Mouse (Mus musculus): ENCODE results near the gene Xpo6.

The Xpo6 gene

DNA sequence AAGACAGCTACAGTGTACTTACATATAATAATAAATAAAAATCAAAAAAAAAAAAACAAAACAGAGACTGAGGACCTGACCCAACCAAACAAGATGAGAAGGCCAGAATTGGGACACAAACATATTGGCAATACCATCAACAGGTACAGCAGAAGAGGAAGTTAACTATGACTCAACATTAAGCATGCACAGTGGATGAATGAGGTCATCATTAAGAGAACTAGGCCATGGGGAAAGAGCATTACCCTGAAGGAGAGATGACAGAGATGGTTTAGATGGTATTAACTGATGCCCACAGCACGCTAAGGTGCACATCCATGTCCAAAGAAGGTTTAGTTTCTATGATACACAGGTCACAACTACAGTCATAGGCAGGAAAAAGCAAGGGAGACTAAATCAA lies 6.1 kb downstream of the Xpo6 start:
- in situ Hi-C loops (cut with MboI): no loop called here

DNA sequence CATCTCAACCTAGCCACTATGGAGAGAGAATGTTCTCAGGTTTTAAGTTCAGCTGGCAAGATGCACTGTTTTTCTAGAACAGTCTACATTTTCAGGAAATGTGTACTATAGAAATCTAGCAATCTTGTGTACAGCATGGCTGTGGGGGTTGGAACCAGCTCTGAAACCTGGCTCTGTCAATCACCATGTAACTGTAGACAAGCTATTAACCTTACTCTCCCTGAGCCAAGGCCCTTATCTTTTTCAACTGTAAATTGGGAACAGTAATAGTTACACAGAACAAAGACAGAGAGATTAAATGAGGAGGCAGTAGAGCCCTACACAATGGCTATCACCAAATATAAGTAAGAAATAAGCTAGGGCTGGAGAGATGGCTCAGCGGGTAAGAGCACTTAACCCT lies 8.8 kb downstream of the Xpo6 start:
- in situ Hi-C loops (cut with MboI): no loop called here

DNA sequence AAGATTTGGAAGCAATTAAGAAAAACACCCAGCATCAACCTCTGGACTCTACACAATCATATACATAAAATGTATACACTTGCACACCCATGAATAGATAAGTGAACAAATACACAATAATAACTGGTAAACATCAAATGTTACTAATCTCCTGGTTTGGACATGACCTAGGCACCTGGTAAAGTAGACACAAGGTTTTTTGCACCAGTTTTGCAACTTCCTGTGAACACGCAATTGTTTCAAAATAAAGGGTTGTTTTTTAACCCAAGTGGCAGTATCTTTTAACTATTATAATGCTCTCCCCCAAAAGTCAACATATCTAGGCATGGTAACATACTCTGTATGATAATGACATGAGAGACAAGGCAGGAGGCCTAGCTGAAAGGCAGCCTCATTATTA lies 10.8 kb downstream of the Xpo6 start:
- in situ Hi-C loops (cut with MboI): no loop called here

DNA sequence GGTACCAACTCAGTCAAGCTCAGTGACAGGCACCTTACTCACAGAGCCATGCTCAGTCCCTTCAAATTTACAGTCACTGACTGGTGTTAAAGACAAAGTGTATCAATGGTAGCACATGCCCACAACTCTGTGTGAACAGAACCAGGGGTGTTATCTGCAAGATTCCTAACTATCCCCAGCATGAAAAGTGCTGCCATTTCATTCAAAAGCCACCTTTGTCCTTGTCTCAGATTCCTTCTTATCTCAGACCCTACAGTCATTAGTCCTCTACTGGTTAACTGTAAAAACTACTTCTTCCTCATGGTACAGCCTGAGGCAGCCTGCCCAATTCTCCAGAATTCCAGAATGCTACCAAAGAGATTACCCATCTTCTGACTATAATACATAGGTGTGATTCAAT lies 14.3 kb downstream of the Xpo6 start:
- in situ Hi-C loops (cut with MboI): no loop called here

DNA sequence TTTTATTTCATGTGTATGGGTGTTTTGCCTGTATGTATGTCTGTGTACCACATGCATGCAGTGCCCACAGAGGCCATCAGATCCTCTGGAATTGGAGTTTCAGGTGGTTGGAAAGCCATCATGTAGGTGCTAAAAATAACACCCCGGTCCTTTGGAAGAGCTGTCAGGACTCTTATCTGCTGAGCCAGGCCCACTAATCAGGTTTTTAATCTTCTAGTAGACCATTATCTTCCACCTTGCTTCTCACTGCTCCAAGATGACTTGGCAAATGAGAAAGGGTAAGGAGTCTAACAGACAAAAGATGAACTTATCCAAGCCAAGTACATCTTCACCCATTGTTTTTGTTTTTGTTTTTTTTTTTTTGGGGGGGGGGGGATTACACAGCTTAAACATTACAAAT lies 16.7 kb downstream of the Xpo6 start:
- in situ Hi-C loops (cut with MboI): no loop called here

DNA sequence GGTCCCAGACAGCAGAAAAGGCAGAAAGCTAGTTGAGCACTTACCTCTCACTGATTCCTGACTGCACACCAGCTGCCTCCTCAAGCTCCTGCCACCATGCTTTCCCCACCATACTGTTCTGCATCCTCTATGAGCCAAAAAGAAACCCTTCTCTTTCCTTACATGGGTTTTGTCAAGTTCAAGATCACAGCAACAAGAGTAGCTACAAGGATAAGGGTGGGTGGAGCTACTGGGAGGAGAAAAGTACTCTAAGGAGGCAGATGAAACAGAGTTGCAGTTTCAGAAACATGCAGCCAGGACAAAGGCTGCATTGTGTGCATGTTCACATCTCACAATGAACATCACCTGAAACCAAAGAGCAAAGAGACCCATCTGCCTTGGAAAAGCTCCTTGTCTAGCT lies 18.8 kb downstream of the Xpo6 start:
- in situ Hi-C loops (cut with MboI): no loop called here

DNA sequence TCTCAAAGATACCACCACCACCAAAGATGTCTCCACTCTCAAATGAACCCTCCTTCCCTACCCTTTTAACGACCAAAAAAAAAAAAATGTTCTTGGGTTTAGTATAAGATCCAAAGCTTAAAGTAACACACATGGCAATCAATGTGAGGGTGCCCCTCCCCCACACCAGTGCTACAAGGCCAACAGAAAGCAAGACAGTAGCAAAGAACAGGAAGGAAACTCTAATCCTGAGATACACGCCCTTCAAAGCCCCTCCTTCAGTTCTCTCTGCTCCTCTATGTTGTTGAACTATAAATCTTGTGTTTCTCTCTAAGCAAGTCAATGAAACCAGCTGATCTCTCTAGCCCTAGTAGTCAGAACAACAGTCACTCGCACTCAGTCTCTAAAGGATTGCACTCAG lies 19.3 kb downstream of the Xpo6 start:
- in situ Hi-C loops (cut with MboI): no loop called here

DNA sequence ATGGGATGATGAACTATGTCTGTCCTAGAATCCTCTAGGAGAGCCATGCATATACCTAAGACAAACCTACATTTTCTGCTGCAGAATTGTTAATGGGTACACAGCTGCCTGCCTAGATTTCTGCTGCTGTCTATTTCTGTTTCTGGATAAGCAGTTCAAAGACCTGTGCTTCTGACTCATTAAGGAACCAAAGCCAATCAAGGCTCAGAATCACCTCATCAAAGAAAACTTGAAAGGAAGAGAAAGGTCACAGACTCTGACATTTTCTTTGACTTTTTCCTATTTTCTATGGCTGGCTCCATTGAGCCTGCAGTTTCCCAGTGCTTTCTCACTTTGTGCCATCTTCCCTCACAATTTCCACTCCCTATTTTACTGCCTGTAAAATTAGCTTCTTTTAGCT lies 21.5 kb downstream of the Xpo6 start:
- in situ Hi-C loops (cut with MboI): no loop called here

DNA sequence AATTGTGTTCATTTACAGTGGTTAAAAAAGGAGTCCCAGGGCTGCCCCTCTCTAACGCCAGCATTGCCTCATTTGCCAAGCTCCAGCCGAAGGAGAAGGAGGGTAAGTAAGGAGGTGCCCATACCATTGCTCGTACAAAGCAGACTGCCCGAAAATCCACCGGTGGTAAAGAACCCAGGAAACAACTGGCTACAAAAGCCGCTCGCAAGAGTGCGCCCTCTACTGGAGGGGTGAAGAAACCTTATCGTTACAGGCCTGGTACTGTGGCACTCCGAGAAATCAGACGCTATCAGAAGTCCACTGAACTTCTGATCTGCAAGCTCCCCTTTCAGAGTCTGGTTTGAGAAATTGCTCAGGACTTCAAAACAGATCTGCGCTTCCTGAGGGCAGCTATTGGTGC lies 24.3 kb downstream of the Xpo6 start:
- in situ Hi-C loops (cut with MboI): no loop called here

DNA sequence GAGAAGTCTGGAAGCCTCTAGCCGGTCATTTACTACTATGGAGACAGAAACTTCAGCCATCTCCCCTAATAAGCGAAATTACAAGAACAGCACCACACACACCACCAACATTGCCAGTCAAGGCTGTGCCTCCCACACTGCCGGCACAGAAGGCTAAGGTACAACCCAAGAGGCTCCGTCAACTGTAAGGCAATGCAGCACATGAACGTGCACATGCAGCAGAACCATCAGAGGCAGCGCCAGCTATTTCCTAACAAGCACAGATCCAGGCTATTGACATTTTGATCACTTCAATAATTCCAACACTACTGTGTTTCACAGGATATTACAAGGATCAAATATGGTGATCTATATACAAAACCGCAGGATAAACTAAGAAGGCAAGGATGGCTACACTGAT lies 24.8 kb downstream of the Xpo6 start:
- in situ Hi-C loops (cut with MboI): no loop called here

DNA sequence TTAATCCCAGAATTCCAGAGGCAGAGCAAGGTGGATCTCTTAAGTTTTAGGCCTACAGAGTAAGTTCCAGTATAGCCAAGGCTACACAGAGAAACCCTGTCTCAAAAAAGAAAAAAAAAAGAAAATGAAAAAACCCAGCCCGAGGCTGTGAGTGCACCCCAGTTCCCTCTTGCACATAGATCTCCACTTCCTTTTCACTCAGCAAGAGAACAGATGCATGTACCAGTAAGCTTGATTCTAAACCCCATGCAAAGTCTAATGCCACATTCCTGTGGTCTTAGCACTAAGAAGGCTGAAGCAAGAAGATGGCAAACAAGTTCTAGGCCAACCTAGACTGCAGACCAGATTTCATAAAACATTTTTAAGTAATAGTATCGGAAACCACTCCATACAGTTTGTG lies 25.4 kb downstream of the Xpo6 start:
- in situ Hi-C loops (cut with MboI): no loop called here

DNA sequence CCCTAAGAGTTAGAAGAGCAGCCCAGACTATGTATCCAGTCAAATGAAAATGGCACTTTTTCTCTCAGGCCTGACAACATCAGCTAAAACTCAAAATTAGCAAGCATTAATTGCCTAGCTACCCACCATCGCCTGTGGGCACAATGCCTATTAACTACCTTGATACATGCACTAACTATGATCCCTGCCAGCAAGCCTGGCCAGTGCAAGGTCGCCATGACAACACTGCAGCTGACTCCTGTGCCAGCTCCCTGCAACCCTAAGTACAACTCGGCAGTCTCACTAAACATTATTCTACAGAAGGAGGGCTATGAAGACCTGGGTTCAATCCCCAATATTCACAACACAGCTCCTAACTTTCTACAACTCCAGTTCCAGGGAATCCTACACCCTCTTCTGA lies 28.3 kb downstream of the Xpo6 start:
- in situ Hi-C loops (cut with MboI): no loop called here

DNA sequence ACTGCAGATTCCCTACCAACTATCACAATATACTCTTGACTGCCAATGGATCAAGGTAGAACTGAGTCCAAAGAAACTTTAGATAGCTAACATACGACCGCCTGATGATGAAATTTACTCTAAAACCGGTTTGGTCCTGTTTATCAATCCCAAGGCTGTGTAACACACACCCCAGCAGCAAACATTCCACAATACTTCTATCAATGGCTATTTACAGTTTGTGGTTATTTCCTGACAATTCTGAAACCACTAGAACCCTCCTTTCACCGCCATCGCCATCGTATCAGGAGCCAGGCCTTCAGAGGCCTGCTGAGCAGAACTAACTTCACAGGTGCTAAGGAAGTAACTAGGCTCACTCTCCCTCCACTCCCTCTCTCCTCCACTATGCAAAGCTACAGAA lies 31.7 kb downstream of the Xpo6 start:
- in situ Hi-C loops (cut with MboI): no loop called here

DNA sequence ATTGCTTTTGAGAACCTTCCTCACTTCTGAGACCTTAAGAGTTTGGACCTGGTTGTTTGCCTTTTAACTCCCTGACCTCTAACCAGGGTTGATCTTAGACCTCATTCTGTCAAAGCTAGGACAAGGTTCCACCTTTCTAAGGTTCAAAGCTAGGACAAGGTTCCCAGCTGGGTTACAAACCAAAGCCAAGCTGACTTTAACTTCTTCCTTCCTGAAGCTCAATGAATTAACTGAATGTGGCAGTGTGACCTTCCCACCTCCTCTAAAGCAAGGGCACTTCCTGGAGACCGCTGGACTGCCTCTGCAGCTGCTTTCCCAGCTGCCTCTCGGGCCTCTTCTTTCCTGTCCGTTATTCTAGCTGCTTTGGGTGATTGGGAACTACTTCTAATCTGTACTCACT lies 32.9 kb downstream of the Xpo6 start:
- in situ Hi-C loops (cut with MboI): no loop called here

DNA sequence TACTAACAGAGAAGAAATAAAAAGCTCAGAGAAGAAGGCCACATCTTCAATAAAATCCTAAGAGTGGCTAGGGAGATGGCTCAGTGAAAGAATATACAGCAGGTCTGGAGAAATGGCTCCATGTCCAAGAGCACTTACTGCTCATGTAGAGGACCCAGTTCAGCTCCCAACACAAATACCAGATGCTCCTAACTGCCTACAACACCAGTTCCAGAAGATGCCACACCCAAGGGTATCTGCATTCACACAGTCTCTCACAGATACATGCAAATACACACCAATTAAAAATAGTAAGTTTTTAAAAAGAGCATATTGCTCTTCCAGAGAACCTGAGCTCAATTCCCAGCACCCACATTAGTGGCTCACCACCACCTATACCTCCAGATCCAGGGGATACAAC lies 33.7 kb downstream of the Xpo6 start:
- in situ Hi-C loops (cut with MboI): no loop called here

DNA sequence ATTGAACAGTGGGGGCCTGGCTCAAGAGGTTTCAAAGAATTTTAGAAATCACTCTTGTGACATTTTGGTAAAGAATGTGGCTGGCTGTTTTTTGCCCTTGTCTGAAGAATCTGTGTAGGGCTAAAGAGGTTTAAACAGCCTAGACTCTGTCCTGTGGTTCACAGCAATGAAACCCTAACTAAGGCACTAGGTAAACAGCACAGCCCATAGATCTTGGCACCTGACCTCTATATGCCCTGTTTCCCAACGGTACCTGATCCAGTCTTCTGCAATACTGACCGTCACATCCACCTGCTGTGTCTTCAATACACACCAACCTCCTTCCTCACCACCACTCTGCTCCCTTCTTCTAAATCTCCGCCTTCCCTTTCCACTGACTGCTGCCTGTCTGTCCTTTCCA lies 42.1 kb downstream of the Xpo6 start:
- in situ Hi-C loops (cut with MboI): no loop called here

DNA sequence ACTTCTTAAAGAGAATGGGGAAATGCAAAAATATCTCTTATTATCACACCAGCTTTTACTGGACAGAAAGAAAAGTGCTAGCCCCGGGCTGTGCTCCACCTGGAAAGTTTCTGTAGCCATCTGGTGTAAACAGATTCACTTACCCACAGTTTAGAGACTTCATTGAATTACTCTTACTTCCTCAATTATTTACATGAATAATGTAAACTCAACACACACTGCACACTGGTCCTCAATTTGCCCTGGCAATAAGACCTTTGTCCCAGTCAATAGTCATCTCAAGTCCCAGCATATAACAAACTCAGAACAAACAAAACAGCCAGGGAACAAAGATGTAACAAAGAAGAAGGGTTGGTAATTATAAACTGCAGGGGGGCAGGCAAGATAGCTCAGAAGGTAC lies 44.6 kb downstream of the Xpo6 start:
- in situ Hi-C loops (cut with MboI): no loop called here

DNA sequence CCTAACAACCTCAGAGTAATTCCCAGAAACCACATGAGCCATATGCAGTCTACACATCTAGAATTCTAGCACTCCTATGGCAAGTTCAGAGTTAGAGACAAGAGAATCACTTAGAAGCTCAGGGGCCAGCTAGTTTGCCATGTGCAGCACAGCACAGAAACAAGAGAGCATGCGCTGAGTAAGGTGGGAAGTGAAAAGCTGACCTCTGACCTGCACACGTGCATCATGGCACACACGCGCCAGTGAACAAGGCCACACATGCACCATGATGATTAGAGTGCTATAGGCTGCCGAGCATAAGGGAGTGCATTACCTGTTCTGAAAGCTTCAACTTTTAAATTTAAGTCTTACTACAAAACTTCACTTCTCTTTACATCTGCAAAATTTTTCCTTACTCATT lies 45.6 kb downstream of the Xpo6 start:
- in situ Hi-C loops (cut with MboI): no loop called here

DNA sequence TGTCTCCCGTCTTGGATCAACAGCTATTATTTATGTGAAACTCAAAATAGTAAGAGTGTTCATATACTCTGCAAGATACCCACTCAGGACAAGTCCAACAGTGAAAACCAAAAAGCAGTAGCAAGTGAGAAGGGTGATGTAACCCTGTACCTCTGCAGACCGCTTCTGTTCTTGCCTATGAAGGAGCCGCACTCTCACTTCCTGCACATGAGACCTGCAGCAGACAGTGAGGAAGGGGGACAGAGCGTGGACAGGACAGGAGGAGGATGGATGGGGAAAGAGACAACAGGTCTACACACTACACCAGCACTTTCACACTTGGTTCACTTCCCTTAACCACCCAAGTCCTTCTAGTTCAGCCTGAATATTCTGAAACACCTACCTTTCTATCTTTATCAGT lies 48.0 kb downstream of the Xpo6 start:
- in situ Hi-C loops (cut with MboI): no loop called here

DNA sequence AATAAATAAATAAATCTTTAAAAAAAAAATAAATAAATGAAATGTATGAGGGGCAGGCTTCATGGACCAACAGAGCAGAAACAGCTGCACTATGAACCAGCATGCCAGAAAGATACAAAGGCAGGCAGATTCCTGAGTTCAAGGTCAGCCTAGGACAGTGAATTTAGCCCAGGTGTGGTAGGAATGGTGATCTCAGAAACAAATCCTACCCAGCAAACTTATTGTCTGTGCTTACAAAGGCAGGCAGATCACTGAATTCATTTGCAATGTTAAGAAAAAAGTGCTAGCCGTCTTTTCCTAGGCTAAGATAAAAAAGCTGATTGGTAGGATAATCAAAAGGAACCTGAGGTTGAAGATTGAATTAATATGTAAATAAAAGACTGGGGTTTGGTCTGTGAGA lies 54.1 kb downstream of the Xpo6 start:
- in situ Hi-C loops (cut with MboI): no loop called here

DNA sequence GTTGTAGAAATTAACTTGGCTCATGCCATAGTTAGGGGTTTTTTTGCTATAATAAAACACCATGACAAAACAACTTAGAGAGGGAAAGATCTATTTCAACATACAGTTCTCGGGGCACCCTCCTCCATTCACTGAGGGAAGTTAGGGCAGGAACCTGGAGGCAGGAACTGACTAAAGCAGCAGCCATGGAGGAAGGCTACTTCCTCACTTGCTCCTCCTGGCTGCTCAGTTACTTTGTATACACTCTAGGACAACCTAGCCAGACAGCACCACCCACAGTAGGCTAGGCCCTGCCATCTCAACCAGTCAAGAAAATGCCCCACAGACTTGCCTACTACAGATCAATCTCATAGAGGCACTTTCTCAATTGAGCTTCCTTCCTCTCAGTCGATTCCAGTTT lies 55.9 kb downstream of the Xpo6 start:
- in situ Hi-C loops (cut with MboI): no loop called here

DNA sequence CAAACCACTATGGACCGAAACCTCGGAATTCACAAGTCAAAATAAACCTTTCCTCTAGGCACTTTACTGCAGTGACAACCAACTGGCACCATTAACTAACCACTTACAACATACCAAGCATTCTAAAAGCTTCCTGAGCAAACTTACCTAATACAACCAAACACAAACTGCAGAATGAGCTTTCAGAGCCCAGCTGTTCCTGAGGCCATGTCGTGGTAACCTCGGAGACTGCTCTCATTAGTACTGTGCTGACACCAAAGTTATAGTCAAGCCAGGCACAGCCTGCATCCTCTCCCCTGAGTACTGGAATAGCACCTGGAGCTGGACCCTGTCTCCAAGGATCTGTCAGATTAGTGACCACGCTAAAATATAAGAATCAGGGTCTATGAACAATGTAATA lies 62.5 kb downstream of the Xpo6 start:
- in situ Hi-C loops (cut with MboI): no loop called here

DNA sequence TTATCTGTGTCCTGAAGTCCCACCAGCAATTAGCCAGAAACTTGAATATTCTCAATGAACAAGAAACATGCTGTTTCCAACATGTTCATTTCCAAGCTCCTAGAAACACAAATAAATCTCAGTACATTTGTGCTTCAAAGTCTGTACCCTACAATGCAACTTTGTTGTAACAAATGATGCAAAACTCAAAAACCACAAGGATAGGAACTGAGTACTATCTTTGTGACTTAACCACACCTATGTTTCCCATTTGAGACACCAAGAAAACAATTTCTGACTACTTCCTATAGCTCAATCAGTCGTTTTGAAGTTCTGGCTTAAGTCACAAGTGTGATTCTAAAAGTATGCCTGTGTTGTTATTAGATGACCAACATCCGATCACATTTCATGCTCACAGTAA lies 64.9 kb downstream of the Xpo6 start:
- in situ Hi-C loops (cut with MboI): no loop called here

DNA sequence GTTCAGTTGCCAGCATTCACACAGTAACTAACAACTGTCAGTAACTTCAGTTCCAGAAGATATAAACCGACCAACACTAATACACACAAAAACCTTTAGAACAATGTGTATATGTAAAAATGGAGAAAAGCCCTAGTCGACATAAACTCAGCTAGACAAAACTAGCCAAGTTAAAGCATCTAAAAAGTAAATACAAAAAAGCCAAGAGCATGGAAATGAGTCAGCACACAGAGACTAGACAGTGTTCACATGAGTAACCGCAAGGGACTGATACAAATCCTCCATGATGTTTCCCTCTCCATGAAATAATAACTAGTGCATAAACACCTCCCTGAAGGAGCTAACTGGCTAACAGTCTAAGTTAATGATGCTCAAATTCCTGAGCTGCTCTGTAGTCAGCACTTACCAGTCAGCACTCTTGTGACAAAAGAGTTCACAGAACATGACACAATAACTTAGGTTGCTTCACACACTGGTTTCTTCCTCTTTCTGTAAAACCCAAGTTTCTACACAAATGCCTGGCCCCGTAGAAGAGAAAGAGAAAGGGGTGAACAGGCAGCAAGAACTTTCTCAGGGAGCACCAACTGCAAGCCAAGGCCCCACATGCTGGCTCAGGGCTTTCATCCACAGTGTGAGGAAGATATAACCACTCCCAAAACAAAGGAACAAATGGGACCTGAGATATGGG lies 65.5 kb downstream of the Xpo6 start:
- in situ Hi-C loops (cut with MboI): no loop called here

DNA sequence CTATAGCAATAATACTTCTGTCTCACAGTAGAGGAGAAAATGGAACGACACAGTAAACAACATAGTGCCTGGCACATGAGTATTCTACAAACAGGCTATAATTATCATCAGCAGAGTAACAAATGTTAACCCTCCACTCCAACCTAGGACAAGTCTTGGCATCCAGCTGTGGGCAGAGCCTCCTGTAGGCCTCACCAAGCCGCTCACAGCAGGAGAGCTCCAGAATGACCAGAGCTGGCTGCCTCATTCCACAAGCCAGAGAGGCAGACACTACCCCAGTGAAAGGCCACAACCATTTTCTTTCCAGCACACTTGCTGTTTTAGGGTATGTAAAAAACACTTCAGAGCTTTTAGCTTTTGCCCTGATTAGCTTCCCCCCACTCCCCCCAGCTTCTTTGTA lies 72.6 kb downstream of the Xpo6 start:
- in situ Hi-C loops (cut with MboI): no loop called here
